Mouse (Mus musculus): ENCODE measurements at regions not wholly inside any gene's neighbourhood (a gene's known extent, or its start where the extent isn't known, plus 50 kb on each side); places are given as distances from the start of the nearest gene placed in this dataset.

DNA sequence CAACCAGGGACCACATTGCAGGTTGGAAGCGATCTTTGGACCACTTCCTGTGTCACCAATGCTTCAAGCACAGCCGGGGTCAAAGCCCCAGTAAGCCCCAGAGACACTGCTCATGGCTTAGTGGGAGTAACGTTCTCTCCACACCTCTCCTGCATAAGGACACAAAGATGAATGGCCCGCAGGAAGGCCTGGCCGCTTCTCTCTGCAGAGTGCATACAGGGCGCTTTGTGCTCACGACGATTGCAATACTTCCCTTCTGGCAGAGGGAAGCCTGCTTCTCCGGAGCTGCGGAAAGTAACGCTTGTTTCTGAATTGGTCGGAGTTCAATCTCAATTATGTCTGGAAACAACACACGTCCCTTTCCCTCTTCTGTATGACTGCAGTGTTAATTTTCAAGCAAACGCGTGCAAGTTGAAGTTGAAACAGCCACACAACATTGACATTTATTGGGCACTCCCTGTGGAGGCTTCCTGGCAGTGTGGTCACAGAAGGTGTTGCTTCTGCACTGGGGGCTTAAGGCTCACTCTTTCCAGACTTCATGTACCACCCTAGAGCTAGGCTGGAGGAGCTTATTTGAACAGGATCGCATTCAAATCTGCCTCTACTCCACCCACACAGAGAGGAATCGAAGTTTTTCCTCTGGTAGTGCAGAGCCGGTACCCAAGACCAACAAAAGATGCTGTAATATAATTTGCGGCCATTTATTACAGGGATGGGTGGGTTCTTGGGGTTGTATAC lies 168.4 kb downstream of the Ndfip2 start:
- DNase-seq (ENCODE audit: low read depth): no peak

DNA sequence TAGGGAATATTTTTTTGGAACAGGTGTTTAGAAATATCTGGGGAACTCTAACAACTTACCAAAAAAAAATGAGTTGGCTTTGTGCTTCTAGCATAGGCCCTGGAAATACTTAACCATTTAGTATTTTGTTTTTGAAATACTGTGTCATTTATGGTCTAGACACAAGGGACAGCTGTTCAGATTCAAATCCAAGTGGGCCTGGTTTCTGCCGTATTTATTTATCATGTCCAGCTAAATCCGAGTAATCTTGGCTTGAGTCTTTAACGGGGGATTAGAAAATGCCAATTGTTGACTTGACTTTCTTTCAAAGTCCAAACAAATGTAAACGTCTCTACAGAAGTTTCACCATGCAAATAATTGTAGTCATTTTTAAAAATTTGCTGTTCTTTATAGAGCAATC lies 159.6 kb downstream of the Ndfip2 start:
- DNase-seq (ENCODE audit: low read depth): no peak

DNA sequence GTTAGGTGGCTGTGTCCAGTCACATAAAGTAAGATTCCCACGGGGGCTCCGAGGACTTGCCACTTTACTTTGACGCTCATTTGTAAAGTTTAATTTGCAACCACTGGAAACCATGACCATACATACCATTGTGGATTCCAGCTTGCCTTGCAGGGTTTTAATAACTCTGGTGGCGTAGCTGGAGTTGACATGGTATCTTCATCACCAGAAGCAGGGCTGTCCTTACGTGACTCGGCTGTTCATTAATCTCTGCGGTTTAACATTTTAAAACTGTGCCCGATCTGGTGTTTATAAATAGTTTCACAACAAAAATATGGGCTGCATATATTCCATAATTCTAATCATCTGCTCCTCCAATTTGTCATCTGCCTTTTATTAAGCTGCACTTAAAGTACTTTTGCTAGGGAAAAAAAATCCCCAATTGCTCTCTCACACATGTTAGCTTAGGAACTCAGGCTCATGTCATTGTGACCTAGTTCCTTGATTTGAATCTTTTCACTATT lies 159.1 kb downstream of the Ndfip2 start:
- DNase-seq (ENCODE audit: low read depth): no peak

DNA sequence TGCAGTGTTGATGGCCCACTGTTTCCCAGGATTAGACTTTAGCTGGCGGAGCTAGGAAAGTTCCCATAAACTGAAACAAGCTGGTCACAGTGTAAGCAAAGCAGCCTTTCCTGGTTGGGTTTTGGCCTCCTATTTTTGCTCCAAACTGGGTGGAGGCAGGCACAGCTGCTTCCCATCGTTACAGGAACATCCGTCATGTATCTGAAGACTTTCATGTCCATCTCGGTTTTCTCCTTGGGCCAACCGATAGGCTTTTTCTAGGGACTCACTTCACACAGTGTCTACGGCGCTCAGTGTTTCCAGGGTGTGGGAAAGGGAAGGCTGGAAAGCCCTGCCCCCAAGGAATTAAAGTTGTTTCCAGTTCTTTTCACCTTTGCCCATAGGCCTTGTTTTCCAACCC lies 158.6 kb downstream of the Ndfip2 start:
- no peak for DNase-seq (ENCODE audit: low read depth)

DNA sequence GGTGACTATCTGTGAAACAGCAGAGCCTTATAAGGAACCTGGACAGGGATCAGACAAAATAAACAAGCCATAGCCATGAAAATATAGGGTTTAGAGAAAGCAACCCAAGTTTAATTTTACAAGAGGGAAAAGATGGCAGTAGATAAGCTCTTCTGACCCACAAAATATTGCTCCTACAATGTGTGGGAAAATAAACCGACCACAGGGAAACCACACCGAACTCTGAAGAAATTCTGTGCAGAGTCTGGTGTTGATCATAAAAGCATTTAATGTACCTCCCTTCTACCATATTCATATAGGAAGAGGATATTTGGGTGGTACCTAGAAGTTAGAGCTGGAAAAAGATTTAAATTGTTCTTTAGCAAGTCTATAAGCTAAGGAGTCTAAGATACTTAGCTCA lies 146.3 kb downstream of the Ndfip2 start:
- DNase-seq (ENCODE audit: low read depth): no peak

DNA sequence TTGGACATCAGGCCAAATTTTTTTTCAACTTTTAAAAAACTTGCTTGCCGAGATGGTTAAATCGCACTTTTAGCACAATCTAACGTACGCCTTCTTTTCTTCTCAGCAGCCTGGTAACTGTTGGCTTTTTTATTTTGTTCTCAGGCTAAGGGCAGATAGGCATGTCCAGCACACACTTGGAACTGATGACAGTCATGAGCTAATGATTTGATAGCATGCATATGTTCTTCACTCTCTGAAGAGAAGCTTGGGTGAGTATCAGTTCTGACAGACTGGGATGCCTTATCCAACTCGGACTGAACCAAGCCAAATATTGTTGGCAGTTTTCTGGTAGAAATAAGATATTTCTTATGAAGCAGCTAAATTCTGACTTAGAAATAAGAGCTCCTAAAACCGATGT lies 145.9 kb downstream of the Ndfip2 start:
- DNase-seq (ENCODE audit: low read depth): no peak

DNA sequence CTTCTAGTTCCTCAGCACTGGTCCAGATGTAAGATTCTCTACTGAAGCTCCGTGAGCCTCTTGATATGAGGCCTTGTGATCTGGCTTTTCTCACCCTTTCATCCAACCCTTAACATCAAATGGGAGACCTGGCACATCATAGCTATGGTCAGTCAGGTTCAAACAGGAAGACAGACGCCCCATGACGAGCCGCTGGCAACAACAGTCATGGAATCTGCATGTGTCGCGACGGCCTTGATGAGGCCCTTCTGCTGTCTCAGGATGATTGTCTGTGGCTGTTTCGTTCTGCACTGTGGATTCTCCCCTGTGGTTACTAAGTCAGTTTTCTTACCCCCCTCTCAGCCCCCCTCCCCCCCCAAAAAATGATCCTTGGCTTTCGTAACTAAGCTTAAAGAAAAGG lies 144.9 kb downstream of the Ndfip2 start:
- no peak for DNase-seq (ENCODE audit: low read depth)

DNA sequence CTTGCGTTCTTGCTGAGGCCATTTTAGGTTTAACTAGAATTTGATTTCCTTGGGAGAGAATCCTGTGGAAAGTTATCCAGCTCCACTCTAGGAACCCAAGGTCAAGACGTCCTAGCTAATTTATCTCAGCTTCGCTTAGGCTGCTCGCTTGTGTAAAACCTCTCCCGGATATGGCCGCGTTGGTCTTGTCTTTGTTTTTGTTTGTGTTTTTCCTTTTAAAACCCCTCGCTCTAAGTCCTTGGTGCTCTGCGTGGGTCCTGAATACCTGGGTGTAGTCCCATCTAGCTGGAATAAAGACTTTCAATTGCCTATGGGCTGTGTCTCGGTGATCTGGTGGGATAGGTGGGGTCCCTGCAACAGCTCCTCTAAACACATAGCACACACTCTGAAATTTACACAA lies 144.2 kb downstream of the Ndfip2 start:
- no peak for DNase-seq (ENCODE audit: low read depth)

DNA sequence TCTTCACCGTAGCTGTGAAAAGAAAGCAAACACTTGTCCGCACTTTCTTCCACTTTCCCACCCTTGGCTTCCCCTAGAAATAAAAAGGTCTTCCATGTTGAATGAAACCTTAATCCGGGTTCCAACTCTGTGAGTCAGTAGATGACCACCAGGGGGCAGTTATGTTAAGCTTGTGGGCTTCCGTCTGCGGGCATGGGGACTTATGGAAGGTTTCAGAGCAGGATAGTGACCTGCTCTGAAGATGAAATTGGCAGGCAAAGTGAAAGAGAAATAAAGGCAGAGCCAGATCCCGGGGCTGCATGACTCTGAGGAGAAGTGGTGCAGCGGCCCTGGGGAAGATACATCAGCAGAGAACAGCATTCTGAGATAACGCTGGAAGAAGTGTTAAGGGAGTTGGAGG lies 139.1 kb downstream of the Ndfip2 start:
- peak; percentile 34 for DNase-seq (ENCODE audit: low read depth)

DNA sequence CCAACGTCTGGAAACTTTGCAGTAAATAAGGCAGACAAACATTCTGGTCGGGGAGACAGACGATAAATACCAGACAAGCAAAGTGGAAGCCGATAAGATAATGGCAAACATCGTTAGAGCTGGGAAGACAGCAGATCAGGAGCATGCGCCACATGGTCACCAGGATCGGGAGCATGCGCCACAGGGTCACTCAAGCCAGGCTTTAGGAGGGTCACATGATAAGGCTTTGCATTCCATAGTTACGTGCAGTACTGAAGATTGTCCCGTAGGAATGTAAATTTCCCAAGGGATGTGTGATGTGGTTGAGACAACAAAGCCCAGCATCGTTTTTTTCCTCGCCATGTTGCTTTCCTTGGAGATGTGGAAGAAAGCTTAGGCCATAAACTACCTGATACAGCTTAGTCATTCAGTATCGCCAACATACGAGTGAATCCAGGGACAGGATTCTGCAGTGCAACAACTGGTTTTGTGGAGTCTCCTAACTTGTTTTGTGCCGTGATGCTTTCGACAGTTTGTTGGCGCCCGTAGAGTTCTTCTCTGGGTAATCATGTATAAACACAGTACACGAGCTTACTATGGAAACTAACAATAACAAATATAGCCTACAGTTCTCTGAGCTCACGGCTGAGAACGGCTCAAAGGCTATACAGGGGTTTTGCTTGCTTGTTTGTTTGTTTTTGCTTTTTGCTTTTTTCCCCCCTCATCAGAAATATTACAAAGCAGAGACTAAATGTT lies 133.9 kb downstream of the Ndfip2 start:
- no peak for DNase-seq (ENCODE audit: low read depth)

DNA sequence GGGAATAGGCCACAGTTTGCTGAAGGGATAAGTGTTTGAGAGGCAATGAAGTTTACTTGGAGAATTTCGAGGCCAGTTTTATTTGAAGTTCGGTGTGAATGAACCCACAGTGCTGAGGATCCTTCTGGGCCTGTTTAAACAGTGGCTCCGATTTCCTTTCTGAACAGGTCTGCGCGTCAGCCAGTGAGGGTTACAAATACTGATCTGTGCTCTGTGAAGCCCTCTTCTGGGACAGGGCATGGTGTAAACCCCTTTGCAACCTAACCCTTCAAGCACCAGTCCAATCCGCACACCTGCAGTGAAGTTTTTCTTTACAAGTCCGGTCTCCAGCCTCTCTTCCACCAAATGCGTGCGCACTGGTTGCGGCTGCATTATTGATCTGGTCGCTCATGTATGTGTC lies 133.1 kb downstream of the Ndfip2 start:
- no peak for DNase-seq (ENCODE audit: low read depth)

DNA sequence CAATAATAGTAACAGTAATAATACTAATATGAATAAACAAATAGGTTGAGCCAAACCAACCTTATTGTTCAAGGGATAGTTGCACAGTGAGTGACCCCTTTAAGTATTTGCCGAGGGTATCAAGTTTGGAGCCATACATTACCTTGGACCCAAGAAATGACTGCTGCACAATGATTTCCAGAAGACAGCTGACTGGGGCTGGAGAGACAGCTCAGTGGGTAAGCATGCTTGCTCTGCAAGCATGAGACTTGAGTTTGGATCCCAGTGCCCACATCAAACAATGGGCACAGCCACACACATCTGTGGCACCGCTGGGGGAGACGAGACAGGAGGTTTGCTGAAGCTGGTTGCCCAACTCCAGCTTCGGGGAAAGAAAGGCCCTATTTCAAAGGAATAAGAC lies 126.7 kb downstream of the Ndfip2 start:
- DNase-seq (ENCODE audit: low read depth): no peak

DNA sequence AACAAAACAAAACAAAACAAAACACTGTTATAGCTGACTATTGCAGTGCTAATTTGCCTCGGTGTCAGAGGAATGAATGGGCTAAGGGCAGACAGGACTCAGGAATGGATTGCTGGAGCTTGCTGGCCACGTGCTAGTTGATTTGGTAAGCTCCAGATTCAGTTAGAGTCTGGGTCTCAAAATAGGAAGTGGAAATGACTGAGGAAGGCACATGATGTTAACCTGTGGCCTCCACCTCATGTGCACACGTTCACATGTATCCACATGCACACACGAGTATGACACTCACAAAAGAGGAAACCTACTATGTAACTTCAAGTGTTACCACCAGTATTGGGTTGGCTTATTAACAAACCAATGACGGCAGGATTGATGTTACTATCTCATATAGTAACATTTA lies 125.0 kb downstream of the Ndfip2 start:
- DNase-seq (ENCODE audit: low read depth): no peak

DNA sequence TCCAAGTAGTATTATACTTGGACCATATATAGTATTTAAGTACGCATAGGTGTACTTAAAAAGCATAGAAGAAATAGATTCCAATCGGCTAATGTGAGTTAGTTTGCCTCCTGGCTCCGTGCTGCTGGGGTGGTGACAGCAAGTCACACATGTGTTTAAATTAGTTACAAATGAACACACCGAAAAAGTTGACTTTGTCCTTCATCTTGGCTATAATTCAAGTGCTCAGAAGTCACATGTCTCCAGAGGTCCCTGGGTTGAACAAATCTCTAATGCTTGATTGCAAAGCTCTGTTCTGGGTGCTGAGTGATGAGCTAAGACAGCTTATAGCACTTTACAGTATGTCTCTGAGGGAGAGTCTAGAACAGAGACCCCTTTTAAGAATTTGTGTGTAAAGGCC lies 121.7 kb downstream of the Ndfip2 start:
- DNase-seq (ENCODE audit: low read depth): no peak

DNA sequence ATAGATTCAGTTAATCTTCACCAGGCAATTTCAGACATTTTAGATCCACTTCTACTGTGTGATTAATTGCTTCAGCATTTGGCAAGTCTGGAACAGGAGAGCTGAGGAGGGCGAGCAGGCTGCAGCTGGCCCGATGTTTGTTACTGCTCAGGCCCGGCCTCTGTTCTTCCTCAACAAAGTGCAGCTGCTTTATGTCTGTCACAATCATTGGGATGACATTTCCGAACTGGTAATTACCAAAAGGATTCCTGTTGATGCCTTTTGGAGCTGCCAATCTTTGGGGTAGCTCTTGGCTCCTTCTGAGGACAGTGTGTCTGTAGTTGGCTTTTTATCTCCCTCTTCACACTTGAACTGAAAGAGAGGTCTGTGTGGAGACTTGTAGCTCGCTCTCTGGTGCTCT lies 119.4 kb downstream of the Ndfip2 start:
- DNase-seq (ENCODE audit: low read depth): no peak

DNA sequence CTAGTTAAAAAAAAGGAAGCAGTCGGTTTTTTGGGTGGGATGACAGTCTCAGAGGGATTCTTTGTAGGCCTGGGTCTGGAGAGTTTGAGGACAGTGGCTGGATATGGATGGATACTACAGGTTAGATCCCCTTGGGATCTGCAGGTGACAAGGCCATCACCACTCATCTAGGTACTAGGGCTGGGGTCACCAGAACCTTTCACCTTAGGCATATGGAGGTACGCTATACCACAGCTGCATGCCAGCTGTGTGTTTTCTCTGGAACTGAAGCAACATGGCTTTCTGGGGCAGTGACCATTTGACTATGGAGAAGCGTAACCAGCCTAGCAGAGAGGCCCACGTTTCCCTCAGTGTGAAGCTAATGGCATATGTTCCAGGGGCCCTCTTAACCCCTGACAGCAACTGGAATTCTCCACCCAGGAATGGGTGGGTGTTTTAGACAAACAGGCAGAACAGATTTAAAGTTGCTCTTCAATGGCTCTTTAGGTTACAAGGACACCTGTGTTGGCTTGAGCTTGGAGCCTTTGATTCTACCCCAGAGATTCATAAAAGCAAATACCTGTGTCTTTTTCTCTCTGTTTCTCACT lies 118.8 kb downstream of the Ndfip2 start:
- DNase-seq (ENCODE audit: low read depth): no peak

DNA sequence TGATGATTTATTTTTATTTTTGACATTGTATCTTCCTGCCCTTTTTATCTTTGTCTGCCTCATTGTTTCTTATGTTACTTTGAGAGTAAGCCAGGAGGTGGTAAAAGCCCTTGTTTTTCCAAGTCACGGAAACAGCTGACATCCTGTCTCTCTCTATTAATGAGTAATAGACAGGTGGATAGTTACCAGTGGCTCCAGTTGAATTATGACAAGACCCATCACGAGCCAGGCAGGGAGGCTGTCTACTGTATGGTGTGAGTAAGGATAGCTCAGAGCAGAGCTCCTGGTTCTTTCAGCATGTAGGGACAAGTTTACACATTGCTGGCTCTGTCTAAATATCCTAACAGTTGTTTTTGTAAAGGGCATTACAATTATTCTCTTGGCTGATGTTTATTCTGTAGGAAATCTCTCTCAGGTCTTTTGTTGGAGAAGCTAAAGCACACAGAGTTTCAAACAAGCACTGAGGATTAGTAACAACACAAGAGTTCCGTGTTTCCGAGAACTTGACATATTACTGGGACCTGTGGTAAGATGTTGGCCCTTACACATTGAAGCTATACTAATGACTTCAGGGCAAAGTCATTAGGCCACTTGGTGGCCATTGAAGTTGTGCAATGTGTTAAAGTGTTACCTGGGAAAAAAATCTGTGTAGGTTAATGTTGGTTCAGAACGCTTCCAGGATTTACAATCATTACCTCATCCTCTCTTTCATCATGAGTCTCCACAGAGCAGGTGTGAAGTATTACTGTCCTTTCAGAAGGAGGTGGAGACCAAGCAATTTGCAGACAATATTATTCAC lies 111.5 kb downstream of the Ndfip2 start:
- no peak for DNase-seq (ENCODE audit: low read depth)

DNA sequence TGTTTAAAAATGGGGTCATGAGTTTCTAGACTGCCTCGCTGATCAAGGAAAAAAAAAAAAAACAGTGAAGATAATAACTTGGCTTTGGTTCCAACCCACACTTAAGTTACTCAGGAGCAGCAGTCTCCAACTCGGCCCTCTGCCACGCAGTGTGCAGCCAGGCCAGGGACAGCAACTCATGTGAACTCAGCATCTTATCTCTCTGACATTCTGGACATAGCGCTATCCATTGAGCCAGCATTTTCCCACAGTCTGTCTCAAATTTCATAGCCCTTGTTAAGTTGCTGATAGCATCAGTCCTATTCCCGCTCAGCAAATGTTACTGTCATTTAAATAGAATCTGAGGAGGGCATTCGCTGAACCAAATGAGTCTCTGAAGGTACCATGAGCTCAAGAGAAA lies 102.2 kb downstream of the Ndfip2 start:
- DNase-seq (ENCODE audit: low read depth): no peak

DNA sequence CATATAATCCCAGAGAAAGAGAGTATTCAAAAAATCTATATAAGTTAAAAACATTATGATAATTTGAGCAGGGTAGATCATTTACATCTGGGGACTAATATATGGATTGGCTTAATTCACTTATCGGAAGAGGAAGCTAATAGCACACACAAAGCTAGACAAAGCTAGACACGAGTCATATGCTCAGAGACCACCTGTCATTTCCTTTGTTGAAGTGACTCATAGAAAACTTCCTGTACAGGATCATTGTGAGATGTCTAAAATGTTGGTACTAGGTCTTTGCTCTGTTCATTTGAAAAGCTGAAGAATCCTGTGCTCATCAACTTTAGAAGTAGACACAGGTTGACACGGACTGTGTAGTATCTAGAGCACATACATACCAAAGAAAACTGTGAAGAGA lies 101.5 kb downstream of the Ndfip2 start:
- no peak for DNase-seq (ENCODE audit: low read depth)

All from c-Kit-positive CD71-positive TER-119-negative erythroid progenitor cells, embryonic 14.5 days (primary cell).